Mouse (Mus musculus) liver, postnatal 0 days (tissue): Measurements from ENCODE around the gene AI854703.

Experiments
- CTCF ChIP-seq: sonication (generic); IDR thresholded peaks from 2 replicates; pipeline ENCODE4 v1.5.1; 2016; ENCODE audit warnings: antibody characterized with exemption, low read depth
- EP300 ChIP-seq: IDR thresholded peaks from 2 replicates; pipeline ENCODE4 v1.6.1; 2016; ENCODE audit warnings: antibody characterized with exemption, low read depth, mild to moderate bottlenecking

DNA sequence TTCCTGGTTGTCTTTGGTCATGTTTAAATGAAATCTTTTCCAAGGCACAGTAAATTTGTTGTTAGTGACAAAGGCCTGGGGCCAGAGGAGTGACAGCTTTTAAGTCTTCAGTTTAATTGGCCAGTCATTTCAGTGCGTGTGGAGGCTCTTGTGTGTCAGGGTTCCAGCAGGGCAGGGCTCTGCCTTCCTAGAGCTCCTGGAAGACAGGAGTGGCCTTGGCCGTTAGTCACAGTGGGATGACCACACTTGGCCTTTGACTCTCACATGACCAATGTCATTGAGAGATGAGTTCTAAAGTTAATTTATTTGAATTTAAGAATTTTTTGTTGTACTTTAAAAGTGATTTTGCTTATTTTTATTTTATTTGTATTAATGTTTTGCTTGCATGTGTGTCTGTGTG, 18.4 kb upstream of the AI854703 start:
- TF ChIP-seq CTCF (no peak), EP300 (no peak)
